Mouse (Mus musculus) hindbrain, postnatal 0 days (tissue): ENCODE results near the gene Ebf1. TPM values are rescaled to one million over a fixed set of nuclear protein-coding genes. Genes with fewer than 3 reads are reported as not detected.

ENCODE experiments used
- ATAC-seq: fragments of 200-750 bp; cut with Nextera tagmentation; 2 replicates; pipeline ENCODE4 v1.8.0; 2017; ENCODE audit warnings: mild to moderate bottlenecking, moderate TSS enrichment, moderate library complexity
- DNase-seq: peaks from one replicate; pipeline ENCODE4 v3.0.0-alpha.2; 2015; ENCODE audit warnings: low spot score
- H3K27ac ChIP-seq: fragments of 300-500 bp; sonication (generic); 2 replicates; pipeline ENCODE4 v1.5.1; 2014; ENCODE audit warnings: mild to moderate bottlenecking
- H3K27me3 ChIP-seq: fragments of 300-500 bp; sonication (generic); 2 replicates; pipeline ENCODE4 v1.6.1; 2014; ENCODE audit warnings: low read length, mixed read lengths; ENCODE audit not compliant: insufficient read depth
- H3K36me3 ChIP-seq: fragments of 300-500 bp; sonication (generic); 2 replicates; pipeline ENCODE4 v1.6.1; 2014; ENCODE audit warnings: low read length, mixed read lengths; ENCODE audit not compliant: insufficient read depth
- H3K4me1 ChIP-seq: fragments of 300-500 bp; sonication (generic); 2 replicates; pipeline ENCODE4 v1.6.1; 2014; ENCODE audit warnings: antibody characterized with exemption, low read length, mixed read lengths; ENCODE audit not compliant: insufficient read depth
- H3K4me2 ChIP-seq: fragments of 300-500 bp; sonication (generic); 2 replicates; pipeline ENCODE4 v1.6.1; 2014; ENCODE audit warnings: low read depth, mild to moderate bottlenecking, low read length, moderate library complexity, mixed read lengths
- H3K4me3 ChIP-seq: fragments of 300-500 bp; sonication (generic); 2 replicates; pipeline ENCODE4 v1.5.1; 2014; ENCODE audit warnings: low read length
- H3K9ac ChIP-seq: fragments of 300-500 bp; sonication (generic); replicated peaks from 2 replicates; pipeline ENCODE4 v1.6.1; 2014; ENCODE audit warnings: mild to moderate bottlenecking, low read length, moderate library complexity, mixed read lengths
- H3K9me3 ChIP-seq: fragments of 300-500 bp; sonication (generic); 2 replicates; pipeline ENCODE4 v1.6.1; 2016; ENCODE audit warnings: low read length, mixed read lengths
- CTCF ChIP-seq: IDR thresholded peaks from 2 replicates; pipeline ENCODE4 v1.5.1; 2016; ENCODE audit warnings: antibody characterized with exemption, control low read depth, low read depth
- WGBS: fragments of 180-500 bp; shearing (Covaris S2); extraction: QIAGEN DNeasy Blood & Tissue Kit; methylation state at CpG from one replicate; pipeline ENCODE4 v1.1.7; 2014; 5-methylcytosine and 5-hydroxymethylcytosine counted together
- polyA plus RNA-seq: library from polyadenylated mRNA; unstranded; fragments of >200 nt; fragmentation: Nextera tagmentation; extraction: Ambion mirVana; gene quantifications from 2 replicates; pipeline ENCODE4 v1.2.1, GENCODE M21; 2015
- total RNA-seq: library from RNA; depleted of rRNA; stranded (reverse); fragments of >200 nt; gene quantifications from 2 replicates; pipeline ENCODE4 v1.2.3, GENCODE M21; 2014

The Ebf1 gene
- total and polyA plus RNA-seq, 2 experiments from 2014 or later: 67.1 to 71.7 TPM

DNA sequence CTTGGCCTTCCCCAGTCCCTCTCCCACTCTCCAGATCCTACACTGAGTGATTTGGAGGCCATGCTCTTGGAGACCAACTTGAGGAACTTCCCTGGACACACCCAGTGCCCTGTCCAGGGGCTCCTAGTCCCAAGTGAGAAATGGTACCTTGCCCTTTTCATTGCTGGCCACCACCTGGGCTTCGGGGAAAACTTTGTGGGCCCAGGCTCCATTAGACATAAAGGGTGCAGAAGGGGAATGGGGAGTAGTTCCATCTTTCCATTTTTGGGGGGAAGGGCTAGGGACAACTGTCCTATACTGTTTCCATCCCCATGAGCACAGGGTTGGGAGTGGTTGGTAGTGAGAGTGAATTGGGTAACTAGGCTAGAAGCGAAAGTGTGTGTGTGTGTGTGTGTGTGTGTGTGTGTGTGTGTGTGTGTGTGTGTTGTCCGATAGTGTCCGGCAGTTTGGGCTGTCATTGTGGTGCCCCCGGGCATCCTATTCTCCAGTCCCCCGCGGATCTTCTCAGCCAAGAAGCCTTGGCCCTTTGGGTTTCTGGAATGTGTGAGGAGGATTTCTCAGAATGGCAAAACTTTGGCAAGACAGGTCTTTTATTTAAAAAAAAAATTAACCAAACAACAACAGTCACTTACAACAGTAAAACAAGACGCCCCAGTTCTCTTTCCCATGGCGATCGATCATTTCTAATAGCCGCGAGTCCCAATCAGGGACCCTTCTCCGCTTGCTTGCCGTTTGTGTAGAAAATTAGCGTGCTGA is 2.2 kb downstream of the Ebf1 start:
- TF ChIP-seq CTCF: no peak
- Histone ChIP-seq H3K4me2 (peak overlapping the region; percentile 87), H3K9ac (peak overlapping the region; percentile 79), H3K9me3 (no peaks in the 10 kb centered on the region), H3K36me3 (no peaks in the 10 kb centered on the region), H3K27me3 (no peaks in the 10 kb centered on the region), H3K4me3 (peak overlapping the region; percentile 73), H3K4me1 (0 out of 2 replicates have a peak, but pooled peaks cover 3% of the 10 kb centered on the region), H3K27ac (peak overlapping the region; percentile 43)
- ATAC-seq (no peak), DNase-seq (no peak)
- 6% methylated on average over 15 of the region's 15 CpGs for WGBS

DNA sequence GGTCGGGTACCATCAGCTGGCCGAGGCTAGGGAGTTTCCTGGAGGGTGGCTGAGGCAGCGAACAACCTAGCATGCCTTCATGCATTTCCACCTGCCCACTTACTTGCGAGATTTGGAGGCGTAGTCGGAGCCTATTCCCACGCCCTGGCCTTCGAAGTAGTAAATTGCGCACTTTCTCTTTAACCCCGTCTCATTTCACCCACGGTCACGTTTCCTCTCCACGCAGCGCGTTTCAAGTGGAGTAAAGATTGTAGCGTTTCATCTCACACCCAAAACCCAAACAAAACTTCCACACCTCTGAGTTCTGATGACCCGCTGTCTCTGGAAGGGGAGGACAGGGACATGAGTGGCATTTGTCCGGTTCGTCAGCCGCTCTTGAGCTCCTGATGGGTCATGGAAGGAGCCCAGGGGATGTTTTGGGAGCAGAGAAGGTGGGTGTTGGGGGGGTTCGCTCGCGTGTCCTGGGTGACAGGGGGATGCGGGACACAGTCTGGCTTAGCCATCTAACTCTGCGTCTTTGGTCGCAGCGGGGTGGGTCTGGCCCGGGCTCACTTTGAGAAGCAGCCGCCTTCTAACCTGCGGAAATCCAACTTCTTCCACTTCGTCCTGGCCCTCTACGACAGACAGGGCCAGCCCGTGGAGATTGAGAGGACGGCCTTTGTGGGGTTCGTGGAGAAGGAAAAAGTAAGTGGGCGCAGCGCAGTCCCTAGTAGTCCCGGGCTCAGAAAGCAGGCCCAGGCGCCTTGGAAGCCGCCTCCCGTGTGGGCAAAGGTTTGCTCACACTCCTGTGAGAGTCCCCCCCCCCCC is 3.0 kb downstream of the Ebf1 start:
- H3K27ac ChIP-seq: peak overlapping the region; percentile 43

DNA sequence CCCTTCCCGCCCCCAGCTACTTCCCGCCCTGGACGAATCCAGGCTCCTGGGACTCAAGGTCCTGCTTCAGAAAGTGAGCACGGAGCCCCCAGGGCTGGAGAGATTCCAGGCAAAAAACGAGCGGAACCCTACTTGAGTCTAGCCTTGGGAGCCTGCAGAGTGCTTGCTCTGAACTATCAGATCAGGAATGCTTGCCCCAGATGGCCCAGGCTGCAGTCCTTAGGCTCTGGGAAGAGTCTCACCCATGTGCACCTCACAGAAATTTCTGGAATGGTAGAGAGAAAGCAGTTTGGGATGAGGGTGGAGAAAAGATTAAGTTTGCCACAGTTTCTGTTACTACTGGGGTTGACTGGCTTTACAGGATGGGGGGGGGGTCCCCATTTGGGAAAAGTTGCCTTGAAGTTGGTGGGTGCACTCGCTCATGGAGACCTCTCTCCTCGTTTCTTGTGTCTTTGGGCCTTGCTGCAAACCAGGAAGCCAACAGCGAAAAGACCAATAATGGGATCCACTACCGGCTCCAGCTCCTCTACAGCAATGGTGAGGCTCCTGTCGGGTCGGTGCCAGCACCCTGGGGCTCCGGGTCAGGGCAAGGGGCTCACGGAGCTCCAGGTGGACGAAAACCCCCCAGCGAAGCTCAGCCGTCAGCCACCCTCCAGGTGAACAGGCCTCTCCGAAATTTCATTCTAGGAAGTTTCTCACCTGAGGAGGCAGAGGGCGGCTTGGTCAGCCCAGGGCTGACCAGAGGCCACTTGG is 3.8 kb downstream of the Ebf1 start:
- no peak for TF ChIP-seq CTCF
- WGBS: 35% methylated on average over 19 of the region's 19 CpGs
- H3K4me1 ChIP-seq: 0 out of 2 replicates have a peak, but pooled peaks cover 3% of the 10 kb centered on the region
- H3K27me3 ChIP-seq: no peaks in the 10 kb centered on the region
- no peak for DNase-seq
- ATAC-seq: no peak
- H3K4me3 ChIP-seq: peak overlapping the region; percentile 73
- peak overlapping the region; percentile 79 for H3K9ac ChIP-seq
- H3K4me2 ChIP-seq: peak overlapping the region; percentile 87
- H3K36me3 ChIP-seq: no peaks in the 10 kb centered on the region
- no peaks in the 10 kb centered on the region for H3K9me3 ChIP-seq
- peak overlapping the region; percentile 43; the same call in 1 of the 2 replicates for H3K27ac ChIP-seq

More for the DNA sequence above, 3.0 kb downstream of the Ebf1 start:
- ATAC-seq (no peak), DNase-seq (no peak)
- no peak for TF ChIP-seq CTCF
- peak overlapping the region; percentile 79 for H3K9ac ChIP-seq
- peak overlapping the region; percentile 87 for H3K4me2 ChIP-seq
- WGBS: 3% methylated on average over 41 of the region's 41 CpGs
- H3K4me1 ChIP-seq: 0 out of 2 replicates have a peak, but pooled peaks cover 3% of the 10 kb centered on the region
- H3K4me3 ChIP-seq: peak overlapping the region; percentile 73
- H3K27me3 ChIP-seq: no peaks in the 10 kb centered on the region
- no peaks in the 10 kb centered on the region for H3K36me3 ChIP-seq
- no peaks in the 10 kb centered on the region for H3K9me3 ChIP-seq

DNA sequence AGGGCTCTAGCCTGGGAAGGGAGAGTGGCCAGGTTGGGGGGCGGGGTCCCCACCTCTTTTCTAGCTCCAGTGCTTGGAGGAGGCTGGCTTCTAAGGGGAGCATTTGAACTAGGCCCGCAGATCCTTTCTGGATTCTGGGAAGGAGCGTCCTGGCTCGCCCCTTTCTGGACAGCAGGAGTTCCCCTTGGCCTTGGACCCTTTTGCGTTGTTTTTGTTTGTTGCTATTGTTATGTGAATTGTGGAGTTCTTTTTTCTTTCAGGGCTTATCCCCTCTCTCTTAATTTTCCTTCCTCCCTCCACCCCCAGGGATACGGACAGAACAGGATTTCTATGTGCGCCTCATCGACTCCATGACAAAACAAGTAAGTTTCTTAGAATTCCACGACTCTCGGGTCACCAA is 4.5 kb downstream of the Ebf1 start:
- Histone ChIP-seq H3K4me3 (peak overlapping the region; percentile 73), H3K9ac (peak overlapping the region; percentile 79; the same call in 1 of the 2 replicates), H3K4me2 (peak overlapping the region; percentile 87), H3K27ac (0 out of 2 replicates have a peak overlapping the region, but pooled peaks have one; percentile 20), H3K36me3 (no peaks in the 10 kb centered on the region), H3K4me1 (0 out of 2 replicates have a peak, but pooled peaks cover under 1% of the 10 kb centered on the region), H3K27me3 (no peaks in the 10 kb centered on the region), H3K9me3 (no peaks in the 10 kb centered on the region)
- 47% methylated on average over 10 of the region's 10 CpGs for WGBS
- TF ChIP-seq CTCF: no peak
- DNase-seq: no peak
- ATAC-seq: no peak

DNA sequence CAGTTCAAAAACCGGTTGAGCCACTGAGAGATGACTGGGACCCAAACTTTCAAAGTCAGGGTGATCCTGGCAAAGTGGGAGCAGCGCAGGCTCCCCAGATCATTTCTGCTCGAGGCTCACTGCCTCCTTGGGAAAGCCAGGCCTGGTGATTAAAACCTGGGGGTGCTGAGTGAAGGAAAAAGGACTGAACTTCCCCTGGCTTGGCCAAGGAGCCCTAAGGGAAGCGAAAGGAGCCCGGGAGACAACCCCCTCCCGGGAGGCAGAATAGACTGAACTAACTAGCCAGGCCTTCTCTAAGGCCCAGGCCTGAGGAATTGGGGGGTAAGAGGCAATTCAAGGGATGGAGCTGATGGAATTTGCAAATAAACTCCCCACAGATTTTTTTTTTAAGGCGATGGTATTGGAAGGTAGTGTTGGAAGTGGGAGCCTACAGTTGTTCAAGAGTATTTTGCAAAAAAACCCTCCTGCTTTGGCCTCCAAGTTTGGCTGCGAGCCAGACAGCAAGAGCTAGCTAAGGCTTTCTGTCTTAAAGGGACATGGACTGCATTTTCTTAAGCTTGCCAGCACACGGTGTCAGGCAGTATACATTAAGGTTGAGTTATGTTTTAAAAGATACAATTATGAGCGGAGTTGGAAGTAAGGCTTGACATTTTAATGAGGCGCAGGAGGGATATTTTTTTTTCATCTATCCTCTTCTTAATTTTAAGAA is 5.1 kb downstream of the Ebf1 start:
- WGBS: 42% methylated on average over 11 of the region's 11 CpGs
- ATAC-seq (no peak), DNase-seq (peak; percentile 70)
- Histone ChIP-seq H3K4me3 (peak overlapping the region; percentile 73), H3K27me3 (no peaks in the 10 kb centered on the region), H3K9me3 (no peaks in the 10 kb centered on the region), H3K4me2 (peak overlapping the region; percentile 87), H3K4me1 (no peaks in the 10 kb centered on the region), H3K27ac (no peak overlapping the region), H3K36me3 (no peaks in the 10 kb centered on the region), H3K9ac (no peak overlapping the region)
- TF ChIP-seq CTCF: no peak

DNA sequence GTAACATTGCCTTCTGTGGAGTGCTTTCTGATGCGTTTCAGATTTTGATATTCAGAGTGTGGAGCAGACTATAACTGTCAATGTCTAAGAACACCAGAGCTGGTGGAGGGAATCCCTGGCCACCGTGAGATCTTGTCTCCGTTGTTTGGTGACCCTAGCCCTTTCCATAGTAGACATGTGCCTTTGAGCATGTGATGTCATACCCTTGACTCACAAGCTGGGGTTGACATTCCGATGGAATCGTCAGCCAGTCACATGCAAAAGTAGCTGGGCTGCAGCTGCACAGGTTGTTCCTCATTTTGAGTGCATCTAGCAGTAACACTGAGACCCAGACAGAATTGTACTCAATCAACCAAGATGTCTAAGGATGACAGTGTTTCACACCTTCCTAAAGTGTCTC is 7.4 kb downstream of the Ebf1 start:
- Histone ChIP-seq H3K9me3 (no peaks in the 10 kb centered on the region), H3K27ac (no peak overlapping the region), H3K4me3 (no peak overlapping the region), H3K4me2 (peak overlapping the region; percentile 40; the same call in 1 of the 2 replicates), H3K4me1 (no peaks in the 10 kb centered on the region), H3K36me3 (no peaks in the 10 kb centered on the region), H3K27me3 (no peaks in the 10 kb centered on the region), H3K9ac (no peak overlapping the region)
- ATAC-seq (no peak), DNase-seq (no peak)
- WGBS: 58% methylated on average over 5 of the region's 5 CpGs
- TF ChIP-seq CTCF: no peak
